Comparison of ENCODE assay signal across 8 mouse cellular contexts in genomic region chr5:31048763-31049641, GRCm38 (mm10). TPM values are rescaled to one million over a fixed set of nuclear protein-coding genes. Genes with fewer than 3 reads are reported as not detected.
A peak's percentile ranks its signal among the peaks of the same experiment; 100 is the strongest.
DNase-seq lines count a peak whose midpoint lies in the region; ATAC-seq and TF ChIP-seq lines count a peak whose summit lies in the region.

Gene Slc5a6, minus strand, starts transcription at chr5:31048924.

- peak; percentile 41 for ATAC-seq in kidney, embryonic 14.5 days (ENCODE audit: low FRiP score, low TSS enrichment)
- peak; percentile 29 for ATAC-seq in midbrain, postnatal 0 days (ENCODE audit: low FRiP score)
- ATAC-seq in stomach, embryonic 16.5 days (ENCODE audit: insufficient read depth, low FRiP score): peak; percentile 46; the same call in 1 of the 2 replicates

- H3K36me3 ChIP-seq in heart, embryonic 10.5 days: peaks cover 11% of the 10 kb centered on the region
- H3K36me3 ChIP-seq in kidney, embryonic 14.5 days (ENCODE audit: control insufficient read depth, insufficient read depth, low read length): peaks cover 6% of the 10 kb centered on the region; the same call in 1 of the 2 replicates
- peaks cover 15% of the 10 kb centered on the region for H3K36me3 ChIP-seq in midbrain, postnatal 0 days (ENCODE audit: insufficient read depth, low read length)
- no peaks in the 10 kb centered on the region for H3K36me3 ChIP-seq in stomach, embryonic 16.5 days (ENCODE audit: control insufficient read depth, insufficient read depth, low read length)

- WGBS in heart, embryonic 10.5 days: under 1% methylated on average over 23 of the region's 23 CpGs
- WGBS in kidney, embryonic 14.5 days: 1% methylated on average over 23 of the region's 23 CpGs
- 2% methylated on average over 23 of the region's 23 CpGs for WGBS in midbrain, postnatal 0 days
- under 1% methylated on average over 23 of the region's 23 CpGs for WGBS in stomach, embryonic 16.5 days

- H3K9ac ChIP-seq in kidney, embryonic 14.5 days (ENCODE audit: low read depth, low read length): peak within 1 kb of the TSS; percentile 71
- H3K9ac ChIP-seq in midbrain, postnatal 0 days (replicated peaks; ENCODE audit: low read length, poor library complexity, severe bottlenecking): peak within 1 kb of the TSS; percentile 76
- H3K9ac ChIP-seq in stomach, embryonic 16.5 days (ENCODE audit: low read length): peak within 1 kb of the TSS; percentile 79

- H3K4me3 ChIP-seq in heart, embryonic 10.5 days: peak within 1 kb of the TSS; percentile 70
- peak within 1 kb of the TSS; percentile 70 for H3K4me3 ChIP-seq in kidney, embryonic 14.5 days (ENCODE audit: low read length)
- peak within 1 kb of the TSS; percentile 71 for H3K4me3 ChIP-seq in midbrain, postnatal 0 days (ENCODE audit: low read depth, low read length)
- H3K4me3 ChIP-seq in stomach, embryonic 16.5 days (replicated peaks; ENCODE audit: low read length): peak within 1 kb of the TSS; percentile 58

- H3K9me3 ChIP-seq in heart, embryonic 10.5 days: no peaks in the 10 kb centered on the region
- no peaks in the 10 kb centered on the region for H3K9me3 ChIP-seq in kidney, embryonic 14.5 days (ENCODE audit: control insufficient read depth, low read length)
- H3K9me3 ChIP-seq in midbrain, postnatal 0 days (ENCODE audit: low read length): no peaks in the 10 kb centered on the region
- H3K9me3 ChIP-seq in stomach, embryonic 16.5 days (replicated peaks; ENCODE audit: control insufficient read depth, low read length): no peaks in the 10 kb centered on the region

- H3K4me1 ChIP-seq in heart, embryonic 10.5 days: peaks cover 3% of the 10 kb centered on the region; the same call in 1 of the 2 replicates
- peaks cover 9% of the 10 kb centered on the region; the same call in 1 of the 2 replicates for H3K4me1 ChIP-seq in kidney, embryonic 14.5 days (ENCODE audit: control insufficient read depth, insufficient read depth, low read length)
- 0 out of 2 replicates have a peak, but pooled peaks cover 2% of the 10 kb centered on the region for H3K4me1 ChIP-seq in midbrain, postnatal 0 days (ENCODE audit: insufficient read depth, low read length)
- peaks cover 10% of the 10 kb centered on the region; the same call in 1 of the 2 replicates for H3K4me1 ChIP-seq in stomach, embryonic 16.5 days (ENCODE audit: control insufficient read depth, insufficient read depth, low read length)

- peak; percentile 75 for TF ChIP-seq CTCF in midbrain, postnatal 0 days (IDR thresholded peaks at IDR 0.05)

- H3K4me2 ChIP-seq in kidney, embryonic 14.5 days (replicated peaks; ENCODE audit: low read depth, low read length): peak within 1 kb of the TSS; percentile 78
- peak within 1 kb of the TSS; percentile 76 for H3K4me2 ChIP-seq in midbrain, postnatal 0 days (ENCODE audit: low read depth, low read length, poor library complexity, severe bottlenecking)
- H3K4me2 ChIP-seq in stomach, embryonic 16.5 days (ENCODE audit: low read depth, low read length): peak within 1 kb of the TSS; percentile 77

- H3K27me3 ChIP-seq in heart, embryonic 10.5 days (ENCODE audit: insufficient read depth, poor library complexity, severe bottlenecking): no peaks in the 10 kb centered on the region
- no peaks in the 10 kb centered on the region for H3K27me3 ChIP-seq in kidney, embryonic 14.5 days (ENCODE audit: control insufficient read depth, insufficient read depth, low read length)
- no peaks in the 10 kb centered on the region for H3K27me3 ChIP-seq in midbrain, postnatal 0 days (ENCODE audit: insufficient read depth, low read length)
- H3K27me3 ChIP-seq in stomach, embryonic 16.5 days (ENCODE audit: control insufficient read depth, insufficient read depth, low read length): no peaks in the 10 kb centered on the region

- peak; percentile 86 for DNase-seq in A20 (ENCODE audit: low read depth, low spot score)
- peak; percentile 91 for DNase-seq in adipocyte (ENCODE audit: low spot score)
- DNase-seq in embryo, embryonic 10 days (ENCODE audit: low spot score): peak; percentile 81
- DNase-seq in heart, embryonic 10.5 days (ENCODE audit: low spot score): no peak
- DNase-seq in liver: peak; percentile 51
- DNase-seq in midbrain, postnatal 0 days (ENCODE audit: low spot score): peak; percentile 68

- peak within 1 kb of the TSS; percentile 97 for H3K27ac ChIP-seq in heart, embryonic 10.5 days
- H3K27ac ChIP-seq in kidney, embryonic 14.5 days (ENCODE audit: low read depth, low read length): peak within 1 kb of the TSS; percentile 92
- H3K27ac ChIP-seq in midbrain, postnatal 0 days (ENCODE audit: low read depth, low read length): peak within 1 kb of the TSS; percentile 95
- peak within 1 kb of the TSS; percentile 95 for H3K27ac ChIP-seq in stomach, embryonic 16.5 days (ENCODE audit: low read length)

RNA-seq across cellular contexts. Expression of gene Slc5a6, which starts in this region (rescaled TPM):
- 9.9 and 11.3 TPM in 2 replicates for polyA plus RNA-seq in heart, embryonic 10.5 days (2016; fragmentation: Nextera tagmentation; extraction: Ambion mirVana)
- polyA plus RNA-seq in kidney, embryonic 14.5 days (2014; fragmentation: Nextera tagmentation; extraction: Ambion mirVana): 5.5 and 10.9 TPM in 2 replicates
- total RNA-seq in midbrain, postnatal 0 days (2014; rRNA removed): 43.8 and 44.9 TPM in 2 replicates
- 32.3 and 33.0 TPM in 2 replicates for polyA plus RNA-seq in midbrain, postnatal 0 days (2015; fragmentation: Nextera tagmentation; extraction: Ambion mirVana)
- 9.5 and 10.3 TPM in 2 replicates for polyA plus RNA-seq in stomach, embryonic 16.5 days (2015; fragmentation: Nextera tagmentation; extraction: Ambion mirVana)
